Mouse (Mus musculus) stomach, embryonic 16.5 days (tissue): ENCODE results near the gene Rflnb. TPM values are rescaled to one million over a fixed set of nuclear protein-coding genes. Genes with fewer than 3 reads are reported as not detected.

Experiments used
- ATAC-seq: fragments of 200-750 bp; cut with Nextera tagmentation; 2 replicates; pipeline ENCODE4 v1.8.0; 2017; ENCODE audit warnings: moderate number of reproducible peaks, moderate TSS enrichment; ENCODE audit not compliant: insufficient read depth, low FRiP score
- H3K27ac ChIP-seq: fragments of 300-500 bp; sonication (generic); 2 replicates; pipeline ENCODE4 v1.5.1; 2014; ENCODE audit warnings: low read length
- H3K27me3 ChIP-seq: fragments of 300-500 bp; sonication (generic); 2 replicates; pipeline ENCODE4 v1.6.1; 2014; ENCODE audit warnings: low read length, control low read depth, mixed read lengths; ENCODE audit not compliant: control insufficient read depth, insufficient read depth
- H3K36me3 ChIP-seq: fragments of 300-500 bp; sonication (generic); 2 replicates; pipeline ENCODE4 v1.6.1; 2014; ENCODE audit warnings: low read length; ENCODE audit not compliant: control insufficient read depth, insufficient read depth
- H3K4me1 ChIP-seq: fragments of 300-500 bp; sonication (generic); 2 replicates; pipeline ENCODE4 v1.6.1; 2014; ENCODE audit warnings: low read length, control low read depth, mixed read lengths; ENCODE audit not compliant: control insufficient read depth, insufficient read depth
- H3K4me2 ChIP-seq: fragments of 300-500 bp; sonication (generic); 2 replicates; pipeline ENCODE4 v1.6.1; 2014; ENCODE audit warnings: low read depth, low read length, mixed read lengths
- H3K4me3 ChIP-seq: fragments of 300-500 bp; sonication (generic); replicated peaks from 2 replicates; pipeline ENCODE4 v1.5.1; 2014; ENCODE audit warnings: mild to moderate bottlenecking, low read length
- H3K9ac ChIP-seq: fragments of 300-500 bp; sonication (generic); 2 replicates; pipeline ENCODE4 v1.6.1; 2014; ENCODE audit warnings: low read length
- H3K9me3 ChIP-seq: fragments of 300-500 bp; sonication (generic); replicated peaks from 2 replicates; pipeline ENCODE4 v1.6.1; 2016; ENCODE audit warnings: low read length, control low read depth; ENCODE audit not compliant: control insufficient read depth
- WGBS: fragments of 180-500 bp; shearing (Covaris S2); extraction: QIAGEN DNeasy Blood & Tissue Kit; methylation state at CpG from one replicate; pipeline ENCODE4 v1.1.7; 2014; 5-methylcytosine and 5-hydroxymethylcytosine counted together
- polyA plus RNA-seq: library from polyadenylated mRNA; unstranded; fragments of >200 nt; fragmentation: Nextera tagmentation; extraction: Ambion mirVana; gene quantifications from 2 replicates; pipeline ENCODE4 v1.2.1, GENCODE M21; 2015

Gene Rflnb
- polyA plus RNA-seq, 1 experiment from 2014 or later: 47.8 TPM

DNA sequence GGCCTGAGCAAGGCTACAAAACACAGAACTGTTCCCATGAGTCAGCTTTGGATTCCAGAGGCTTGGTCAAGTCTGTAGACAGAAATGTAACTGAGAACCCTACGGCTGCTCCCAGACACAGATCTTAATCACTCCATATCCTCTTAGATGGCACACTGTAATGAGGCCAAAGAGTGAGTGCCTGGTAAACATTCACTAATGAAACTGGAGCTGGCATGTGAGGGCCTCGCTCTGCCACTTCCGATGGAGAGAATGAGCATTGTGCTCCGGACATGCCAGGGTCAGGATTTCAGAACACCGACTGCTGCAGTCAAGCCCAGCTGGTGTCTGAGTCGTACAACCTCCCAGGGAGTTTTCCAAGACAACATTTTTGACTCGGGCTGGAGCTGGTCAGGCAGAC, 32.4 kb upstream of the Rflnb start:
- Histone ChIP-seq H3K27me3 (no peaks in the 10 kb centered on the region), H3K9me3 (no peaks in the 10 kb centered on the region), H3K4me3 (no peak overlapping the region), H3K4me1 (peaks cover 14% of the 10 kb centered on the region), H3K4me2 (no peak overlapping the region), H3K27ac (peak overlapping the region; percentile 43), H3K9ac (no peak overlapping the region), H3K36me3 (peaks cover 7% of the 10 kb centered on the region; the same call in 1 of the 2 replicates)
- ATAC-seq: peak; percentile 33; the same call in 1 of the 2 replicates
- 29% methylated on average over 7 of the region's 7 CpGs for WGBS

GRCm38 (mm10) chr11:76056487-76056886, 28.9 kb upstream of the Rflnb start:
- H3K27ac ChIP-seq: no peak overlapping the region
- no peak for ATAC-seq
- H3K27me3 ChIP-seq: no peaks in the 10 kb centered on the region
- H3K4me3 ChIP-seq: no peak overlapping the region
- H3K36me3 ChIP-seq: no peaks in the 10 kb centered on the region
- H3K9ac ChIP-seq: no peak overlapping the region
- no peaks in the 10 kb centered on the region for H3K9me3 ChIP-seq
- H3K4me1 ChIP-seq: peaks cover 20% of the 10 kb centered on the region
- no peak overlapping the region for H3K4me2 ChIP-seq
- 33% methylated on average over 3 of the region's 3 CpGs for WGBS

DNA sequence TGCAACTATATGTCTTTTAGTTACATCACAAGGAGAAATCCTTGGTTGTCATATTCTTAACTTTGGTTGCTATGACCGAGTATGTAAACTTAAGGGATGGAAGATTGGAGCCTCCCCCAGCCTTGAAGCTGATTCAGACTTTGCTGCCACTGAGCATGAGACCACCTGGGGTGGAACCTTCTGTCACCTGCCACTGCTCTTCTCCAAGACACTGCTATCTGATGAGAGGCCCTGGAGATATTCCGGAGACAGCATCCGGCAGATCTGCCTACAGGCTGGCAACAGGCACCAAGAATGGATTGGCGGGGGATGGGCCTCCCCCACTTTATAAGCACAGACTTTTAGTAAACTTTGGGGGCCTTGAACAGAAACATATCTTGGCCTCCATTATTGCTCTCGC, 24.9 kb upstream of the Rflnb start:
- 84% methylated on average over 5 of the region's 5 CpGs for whole genome bisulfite sequencing
- Histone ChIP-seq H3K4me3 (no peak overlapping the region), H3K36me3 (no peaks in the 10 kb centered on the region), H3K27me3 (no peaks in the 10 kb centered on the region), H3K9me3 (no peaks in the 10 kb centered on the region), H3K4me2 (no peak overlapping the region), H3K27ac (no peak overlapping the region), H3K4me1 (peaks cover 6% of the 10 kb centered on the region; the same call in 1 of the 2 replicates), H3K9ac (no peak overlapping the region)
- ATAC-seq: no peak

GRCm38 (mm10) chr11:76050967-76051512, 23.5 kb upstream of the Rflnb start:
- H3K27ac ChIP-seq: no peak overlapping the region
- H3K4me2 ChIP-seq: no peak overlapping the region
- WGBS: 34% methylated on average over 5 of the region's 5 CpGs
- H3K9ac ChIP-seq: no peak overlapping the region
- H3K36me3 ChIP-seq: no peaks in the 10 kb centered on the region
- no peak for ATAC-seq
- no peak overlapping the region for H3K4me3 ChIP-seq
- H3K27me3 ChIP-seq: no peaks in the 10 kb centered on the region
- peaks cover 6% of the 10 kb centered on the region; the same call in 1 of the 2 replicates for H3K4me1 ChIP-seq
- H3K9me3 ChIP-seq: no peaks in the 10 kb centered on the region

DNA sequence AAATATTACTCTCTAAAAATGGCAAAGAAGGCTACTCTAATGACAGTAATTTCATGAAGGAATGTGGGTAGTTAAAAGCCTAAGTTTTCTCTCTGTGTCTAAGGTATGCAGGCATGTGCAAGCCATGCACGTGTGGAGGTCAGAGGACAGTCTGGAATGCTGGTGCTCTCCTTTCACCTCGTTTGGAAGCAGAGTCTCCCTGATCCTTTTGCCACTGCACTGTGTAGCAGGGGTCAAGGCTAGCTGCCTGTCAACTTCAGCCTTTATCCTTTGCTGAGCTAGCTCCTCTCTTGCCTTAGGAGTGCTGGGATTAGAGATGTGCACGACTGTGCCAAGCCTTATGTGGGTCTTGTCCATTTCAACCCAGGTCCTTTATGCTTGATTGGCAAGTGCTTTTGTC, 22.9 kb upstream of the Rflnb start:
- Histone ChIP-seq H3K4me2 (no peak overlapping the region), H3K4me1 (peaks cover 6% of the 10 kb centered on the region; the same call in 1 of the 2 replicates), H3K9me3 (no peaks in the 10 kb centered on the region), H3K27me3 (no peaks in the 10 kb centered on the region), H3K4me3 (no peak overlapping the region), H3K36me3 (peaks cover 3% of the 10 kb centered on the region; the same call in 1 of the 2 replicates), H3K27ac (no peak overlapping the region), H3K9ac (no peak overlapping the region)
- no peak for ATAC-seq
- WGBS: 34% methylated on average over 3 of the region's 3 CpGs

DNA sequence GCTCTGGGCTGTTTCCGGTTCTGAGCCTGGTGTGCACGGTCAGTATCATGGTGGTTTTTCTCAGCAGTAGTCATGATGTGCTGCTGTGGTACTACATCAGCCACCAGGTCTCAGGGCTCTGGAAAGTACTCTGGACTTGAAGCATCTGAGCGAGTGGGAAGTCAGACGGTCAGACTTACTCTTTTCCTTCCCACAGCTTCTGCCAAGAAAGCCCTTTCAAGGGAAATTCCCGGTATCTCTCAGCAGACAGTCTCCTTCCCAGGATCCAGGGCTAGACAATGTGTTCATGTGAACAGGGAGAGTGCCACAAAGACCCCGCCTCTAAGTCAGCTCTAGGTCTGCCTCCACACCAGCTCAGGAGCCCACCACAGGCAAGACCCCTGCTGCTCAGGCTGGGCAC, 17.8 kb upstream of the Rflnb start:
- no peak for ATAC-seq
- Histone ChIP-seq H3K4me2 (no peak overlapping the region), H3K36me3 (peaks cover 6% of the 10 kb centered on the region; the same call in 1 of the 2 replicates), H3K27me3 (no peaks in the 10 kb centered on the region), H3K9me3 (no peaks in the 10 kb centered on the region), H3K4me1 (peaks cover 9% of the 10 kb centered on the region; the same call in 1 of the 2 replicates), H3K4me3 (no peak overlapping the region), H3K27ac (no peak overlapping the region), H3K9ac (no peak overlapping the region)
- WGBS: 65% methylated on average over 6 of the region's 6 CpGs

- H3K36me3 ChIP-seq: peaks cover 6% of the 10 kb centered on the region; the same call in 1 of the 2 replicates
- WGBS: 79% methylated on average over 6 of the region's 6 CpGs
- H3K9ac ChIP-seq: no peak overlapping the region
- peaks cover 9% of the 10 kb centered on the region; the same call in 1 of the 2 replicates for H3K4me1 ChIP-seq
- H3K9me3 ChIP-seq: no peaks in the 10 kb centered on the region
- no peak for ATAC-seq
- H3K4me2 ChIP-seq: no peak overlapping the region
- no peak overlapping the region for H3K4me3 ChIP-seq
- H3K27me3 ChIP-seq: no peaks in the 10 kb centered on the region
- no peak overlapping the region for H3K27ac ChIP-seq
Observed at GRCm38 (mm10) chr11:76044468-76044867, 16.9 kb upstream of the Rflnb start.

GRCm38 (mm10) chr11:76042882-76043281, 15.3 kb upstream of the Rflnb start:
- 27% methylated on average over 5 of the region's 5 CpGs for WGBS
- H3K4me2 ChIP-seq: no peak overlapping the region
- H3K9ac ChIP-seq: no peak overlapping the region
- peaks cover 10% of the 10 kb centered on the region; the same call in 1 of the 2 replicates for H3K4me1 ChIP-seq
- H3K9me3 ChIP-seq: no peaks in the 10 kb centered on the region
- no peak; the same call in 1 of the 2 replicates for ATAC-seq
- peak overlapping the region; percentile 53; the same call in 1 of the 2 replicates for H3K27ac ChIP-seq
- H3K27me3 ChIP-seq: no peaks in the 10 kb centered on the region
- peaks cover 6% of the 10 kb centered on the region; the same call in 1 of the 2 replicates for H3K36me3 ChIP-seq
- no peak overlapping the region for H3K4me3 ChIP-seq

- no peaks in the 10 kb centered on the region for H3K27me3 ChIP-seq
- H3K27ac ChIP-seq: peak overlapping the region; percentile 53
- H3K4me1 ChIP-seq: peaks cover 14% of the 10 kb centered on the region; the same call in 1 of the 2 replicates
- WGBS: 58% methylated on average over 10 of the region's 10 CpGs
- peaks cover 6% of the 10 kb centered on the region; the same call in 1 of the 2 replicates for H3K36me3 ChIP-seq
- no peak overlapping the region for H3K9ac ChIP-seq
- no peak overlapping the region for H3K4me3 ChIP-seq
- no peak for ATAC-seq
- H3K9me3 ChIP-seq: no peaks in the 10 kb centered on the region
- H3K4me2 ChIP-seq: no peak overlapping the region
Observed at GRCm38 (mm10) chr11:76042041-76042638, 14.6 kb upstream of the Rflnb start.
